Mouse (Mus musculus) embryo, embryonic 11.5 days (tissue): ENCODE measurements around the gene Mtor.

Source experiments
- DNase-seq: peaks from one replicate; pipeline ENCODE4 v3.0.0-alpha.2; 2012; ENCODE audit warnings: low read depth, low spot score

The Mtor gene

GRCm38 (mm10) chr4:148487841-148488240, 39.4 kb downstream of the Mtor start:
- no peak for DNase-seq

- DNase-seq: no peak
Measured at GRCm38 (mm10) chr4:148490502-148490901, 42.1 kb downstream of the Mtor start.

DNA sequence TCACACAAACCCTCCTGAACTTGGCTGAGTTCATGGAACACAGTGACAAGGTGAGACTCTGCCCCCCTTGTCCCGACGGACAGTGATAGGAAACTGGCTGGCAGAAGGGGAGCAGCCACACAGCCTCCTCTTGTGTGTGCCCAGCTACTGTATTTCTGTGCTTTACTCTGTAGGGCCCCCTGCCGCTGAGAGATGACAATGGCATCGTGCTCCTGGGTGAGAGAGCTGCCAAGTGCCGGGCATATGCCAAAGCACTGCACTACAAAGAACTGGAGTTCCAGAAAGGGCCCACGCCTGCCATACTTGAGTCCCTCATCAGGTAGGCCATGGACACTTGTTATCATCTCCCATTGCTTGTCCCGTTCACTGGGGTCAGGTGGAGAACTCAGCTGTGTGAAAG, 43.0 kb downstream of the Mtor start:
- no peak for DNase-seq

GRCm38 (mm10) chr4:148495160-148495559, 46.7 kb downstream of the Mtor start:
- DNase-seq: no peak

DNA sequence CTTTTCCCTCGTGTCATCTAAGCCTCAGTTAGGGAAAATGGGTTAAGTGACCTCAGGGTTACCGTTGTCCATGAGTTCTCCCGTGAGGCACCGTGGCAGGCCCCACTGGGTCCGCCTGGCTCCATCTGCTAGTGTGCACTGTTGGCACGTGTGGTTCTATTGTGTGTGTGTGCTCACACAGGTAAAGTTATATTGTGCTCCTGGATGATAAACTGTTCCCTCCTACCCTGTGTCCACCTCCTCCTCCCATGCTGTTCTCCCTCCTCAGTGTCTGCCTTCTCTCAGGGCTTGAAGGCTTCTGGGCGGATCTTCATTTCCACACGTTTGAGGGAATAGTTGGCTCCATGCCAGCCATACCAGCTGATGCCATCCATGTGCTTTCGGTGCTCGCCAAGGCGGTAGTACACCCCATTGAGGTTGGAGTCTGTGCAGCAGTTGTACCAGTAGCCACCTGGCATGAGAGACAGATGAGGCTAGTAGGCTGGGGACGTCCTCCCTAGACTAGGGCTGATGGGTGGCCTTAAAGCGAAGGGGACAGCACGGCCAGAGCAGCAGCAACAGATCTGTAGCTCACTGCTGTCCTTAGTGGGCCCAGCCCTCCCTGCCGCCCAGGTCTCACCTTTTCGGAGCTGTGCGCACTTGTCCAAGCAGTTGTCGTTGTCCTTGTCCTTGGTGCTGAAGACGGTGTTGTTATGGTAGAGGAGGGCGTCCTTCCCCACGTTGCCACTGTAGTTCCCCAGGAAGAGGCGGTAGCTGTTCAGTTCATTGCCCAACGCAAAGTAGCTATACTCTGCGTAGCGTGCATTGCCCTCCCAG, 47.7 kb downstream of the Mtor start:
- no peak for DNase-seq

DNA sequence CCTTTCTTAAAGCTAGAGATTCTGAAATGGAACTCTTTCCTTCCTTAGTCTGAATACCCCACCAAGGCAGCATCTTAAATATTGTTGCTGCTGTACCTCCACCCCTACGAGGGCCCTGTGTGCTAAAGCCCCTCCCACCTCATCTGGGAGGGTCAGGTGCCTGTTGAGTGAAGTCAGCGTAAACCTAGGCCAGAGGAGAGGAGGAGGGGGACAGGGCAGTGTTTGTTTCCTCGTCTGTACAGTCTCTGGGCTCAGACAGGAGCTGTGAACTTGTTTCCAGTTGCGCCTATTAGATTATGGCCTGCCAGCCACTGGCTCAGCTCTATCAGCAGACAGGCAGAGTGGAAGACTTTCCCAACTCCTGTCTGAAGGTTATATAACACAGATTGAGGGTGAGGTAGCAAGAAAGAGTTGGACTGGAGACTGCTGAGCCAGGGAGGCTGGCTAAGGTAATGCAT, 52.0 kb downstream of the Mtor start, which contains the start of gene Angptl7:
Gene Angptl7, minus strand, starts transcription at position 51 of the 458 bp plus-strand sequence.
- DNase-seq: no peak

GRCm38 (mm10) chr4:148504497-148504959, 56.1 kb downstream of the Mtor start:
- peak; percentile 34 for DNase-seq

- DNase-seq: no peak
Measured at GRCm38 (mm10) chr4:148507585-148507984, 59.2 kb downstream of the Mtor start.

GRCm38 (mm10) chr4:148508084-148508849, 59.9 kb downstream of the Mtor start:
- no peak for DNase-seq

GRCm38 (mm10) chr4:148509450-148510084, 61.2 kb downstream of the Mtor start:
- DNase-seq: no peak

- DNase-seq: no peak
Measured at GRCm38 (mm10) chr4:148510691-148511090, 62.3 kb downstream of the Mtor start.

- DNase-seq: no peak
Measured at GRCm38 (mm10) chr4:148511334-148511733, 62.9 kb downstream of the Mtor start.

- DNase-seq: no peak
Measured at GRCm38 (mm10) chr4:148513021-148513559, 64.7 kb downstream of the Mtor start.

DNA sequence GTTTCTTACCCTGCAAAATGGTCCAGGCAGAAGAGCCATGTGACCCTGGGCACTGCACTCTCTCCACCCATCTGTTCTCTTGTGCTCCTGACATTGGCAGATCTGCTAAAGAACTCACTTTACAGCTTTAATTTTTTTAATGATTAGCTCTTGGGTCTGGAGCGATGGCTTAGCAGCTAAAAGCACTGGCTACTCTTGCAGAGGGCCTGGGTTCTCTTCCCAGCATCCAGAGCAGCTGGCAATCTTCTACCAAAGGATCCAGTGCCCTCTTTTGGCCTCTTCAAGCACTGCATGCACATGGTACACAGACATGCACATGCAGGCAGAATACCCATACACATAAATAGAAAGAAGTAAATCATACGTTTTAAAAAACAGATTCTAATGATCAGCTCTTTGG, 66.9 kb downstream of the Mtor start:
- DNase-seq: no peak

- no peak for DNase-seq
Measured at GRCm38 (mm10) chr4:148517809-148518208, 69.4 kb downstream of the Mtor start.

GRCm38 (mm10) chr4:148518235-148518795, 69.9 kb downstream of the Mtor start:
- no peak for DNase-seq

DNA sequence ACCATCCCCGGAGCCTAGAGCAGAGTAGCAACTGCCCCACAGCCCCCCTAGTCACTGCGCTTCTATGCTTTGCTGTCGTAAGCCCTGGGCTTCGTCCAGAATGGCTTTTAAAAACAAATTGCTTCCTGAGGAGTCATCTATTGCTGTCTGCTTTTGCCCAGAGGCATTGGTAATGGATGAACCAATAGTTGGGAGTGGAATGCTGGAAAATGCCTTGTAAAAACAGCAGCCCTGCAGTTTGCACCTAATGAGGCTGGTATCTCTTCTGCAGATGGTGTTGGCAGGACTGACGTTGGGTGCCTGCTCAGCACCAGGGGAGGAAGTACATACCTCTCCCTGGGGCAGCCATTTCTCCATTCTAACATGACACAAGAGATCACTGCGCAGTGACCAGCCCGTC, 75.1 kb downstream of the Mtor start:
- DNase-seq: no peak

GRCm38 (mm10) chr4:148527158-148527910, 78.9 kb downstream of the Mtor start:
- DNase-seq: no peak

DNA sequence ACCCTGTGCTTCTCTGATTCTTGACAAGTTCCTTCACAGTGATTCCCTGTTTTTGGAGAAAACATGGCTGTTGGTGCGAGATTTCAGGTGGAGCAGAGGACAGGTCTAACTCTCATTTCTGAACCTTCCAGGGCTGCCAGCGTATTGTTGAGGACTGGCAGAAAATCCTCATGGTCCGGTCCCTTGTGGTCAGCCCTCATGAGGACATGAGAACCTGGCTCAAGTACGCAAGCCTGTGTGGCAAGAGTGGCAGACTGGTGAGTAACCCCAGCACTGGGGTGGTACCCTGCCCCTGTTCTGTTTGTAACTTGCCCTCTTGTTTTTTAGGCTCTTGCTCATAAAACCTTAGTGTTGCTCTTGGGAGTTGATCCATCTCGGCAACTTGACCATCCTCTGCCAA, 81.9 kb downstream of the Mtor start:
- no peak for DNase-seq

- DNase-seq: no peak
Measured at GRCm38 (mm10) chr4:148530778-148531177, 82.4 kb downstream of the Mtor start.

DNA sequence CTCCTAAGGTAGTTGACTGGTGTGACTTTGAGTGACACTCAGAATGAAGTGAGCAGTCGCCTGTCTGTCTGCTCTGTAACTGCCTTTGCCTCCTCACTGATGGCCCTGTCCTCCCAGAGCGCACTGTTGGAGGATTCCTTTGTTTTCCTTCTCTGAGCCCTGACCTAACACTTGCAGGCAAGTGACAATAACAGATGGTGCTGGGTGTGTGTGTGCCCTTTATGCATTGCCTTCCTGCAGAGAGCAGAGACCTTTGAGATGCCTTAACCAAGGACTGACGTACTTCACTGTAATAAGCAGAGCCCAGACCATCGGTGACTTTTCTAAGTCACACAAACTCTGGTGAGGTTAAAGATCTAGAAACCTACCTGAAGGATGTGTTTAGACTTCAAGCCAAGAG, 82.9 kb downstream of the Mtor start:
- DNase-seq: no peak
